Mouse (Mus musculus) cerebellum, adult (tissue): Measurements from ENCODE around the gene D6Ertd527e.

ENCODE experiments used
- ATAC-seq: cut with Nextera tagmentation; 2 replicates; pipeline ENCODE4 v1.9.2; 2017; ENCODE audit warnings: mild to moderate bottlenecking, moderate library complexity, mixed read lengths; ENCODE audit not compliant: insufficient number of reproducible peaks, low FRiP score, low TSS enrichment

The D6Ertd527e gene

GRCm38 (mm10) chr6:87147921-87148320 lies 43.4 kb downstream of the D6Ertd527e start:
- no peak for ATAC-seq

GRCm38 (mm10) chr6:87150471-87150870 lies 45.9 kb downstream of the D6Ertd527e start:
- no peak for ATAC-seq

DNA sequence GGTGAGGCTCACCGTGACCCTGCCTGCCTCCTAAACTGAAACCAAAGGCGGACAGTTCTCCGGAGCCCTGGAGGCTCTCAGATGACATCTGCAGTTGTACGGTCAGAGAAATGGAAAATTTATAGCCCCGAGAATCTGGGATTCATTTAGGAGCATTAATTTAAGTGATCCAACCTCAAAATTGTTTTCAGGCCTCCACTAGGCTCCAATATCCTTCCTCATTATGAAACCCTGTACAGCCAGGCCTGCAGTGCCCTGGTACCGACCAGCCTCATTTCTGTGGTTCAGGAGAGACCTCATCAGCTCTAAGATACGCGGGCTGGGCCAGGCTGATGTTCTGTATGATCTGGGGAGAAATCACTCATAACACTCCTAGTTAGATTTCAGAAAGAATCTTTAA lies 46.9 kb downstream of the D6Ertd527e start:
- no peak for ATAC-seq

- ATAC-seq, result no peak
Measured at GRCm38 (mm10) chr6:87152461-87153230, 48.1 kb downstream of the D6Ertd527e start.

GRCm38 (mm10) chr6:87153231-87153580 lies 48.7 kb downstream of the D6Ertd527e start:
- ATAC-seq, result no peak

GRCm38 (mm10) chr6:87153836-87154235 lies 49.3 kb downstream of the D6Ertd527e start:
- ATAC-seq, result no peak

DNA sequence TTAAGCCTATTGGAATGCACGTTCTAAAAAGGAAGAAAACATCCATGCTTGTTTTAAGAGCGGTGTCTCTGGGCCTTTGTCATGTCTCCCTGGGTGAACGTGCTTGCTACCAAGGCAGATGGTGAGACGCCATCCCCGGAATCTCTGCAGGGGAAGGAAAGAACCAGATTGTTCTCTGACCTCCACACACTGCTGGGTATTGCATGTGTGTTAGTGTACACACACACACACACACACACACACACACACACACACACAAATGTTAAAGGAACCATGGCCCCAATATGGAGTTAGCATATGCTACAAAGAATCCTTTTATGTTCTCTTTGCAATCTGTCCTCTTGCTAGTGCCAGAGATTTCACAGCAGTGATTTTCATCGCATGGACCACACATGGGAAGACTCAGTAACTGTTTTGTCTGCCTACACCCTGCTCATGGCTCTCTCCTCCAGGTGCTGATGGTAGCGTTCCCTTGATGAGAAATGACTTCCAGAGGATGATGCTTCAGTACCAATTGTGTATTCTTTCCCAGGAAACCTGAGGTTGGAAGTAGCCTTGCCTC lies 53.6 kb downstream of the D6Ertd527e start:
- ATAC-seq, result no peak

- ATAC-seq, result no peak
Measured at GRCm38 (mm10) chr6:87160196-87160595, 55.6 kb downstream of the D6Ertd527e start.

DNA sequence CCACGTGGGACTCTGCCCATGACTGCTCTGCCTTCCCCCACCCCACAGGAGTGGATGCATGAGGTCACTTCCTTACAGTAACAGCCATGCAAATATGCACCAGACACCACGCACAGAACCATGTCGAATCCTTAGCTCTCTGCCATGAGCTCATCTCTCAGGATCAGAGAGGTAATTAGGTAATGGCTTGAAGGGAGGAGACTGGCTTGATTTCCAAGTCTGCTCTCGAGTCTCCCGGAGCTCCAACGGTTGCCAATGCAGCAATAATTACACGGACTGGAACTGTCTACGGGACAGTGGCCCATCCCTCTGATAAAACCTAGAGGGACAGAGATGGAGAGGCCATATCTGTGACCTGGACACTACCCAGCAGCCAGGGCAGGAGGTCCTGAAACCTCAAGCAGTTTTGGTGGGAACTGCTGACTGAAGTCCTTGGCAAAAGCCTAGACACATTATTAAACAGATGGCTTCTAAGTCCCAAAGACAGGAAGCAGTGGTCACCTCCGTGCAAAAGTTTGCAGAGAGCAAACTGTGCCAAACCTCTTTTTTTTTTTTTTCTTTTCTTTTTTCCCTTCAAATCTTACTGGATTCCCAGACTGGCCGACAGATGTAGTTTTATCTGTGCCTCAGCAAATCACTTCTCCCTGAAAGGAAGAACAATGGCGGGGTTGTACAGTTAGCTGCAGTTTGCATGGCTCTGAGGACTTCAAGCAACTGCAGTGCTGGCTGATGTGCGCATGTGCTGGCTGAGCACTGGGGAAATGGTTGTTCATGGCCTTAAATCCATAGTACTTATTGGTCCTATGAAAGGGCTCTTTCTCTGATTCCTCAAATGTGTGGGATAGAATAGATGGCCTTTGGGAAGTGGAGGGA lies 57.1 kb downstream of the D6Ertd527e start:
- ATAC-seq, result no peak
